Mouse (Mus musculus): ENCODE results near the gene Fgfr2. TPM values are rescaled to one million over a fixed set of nuclear protein-coding genes. Genes with fewer than 3 reads are reported as not detected.

Gene Fgfr2
- polyA plus RNA-seq, 1 experiment: 0.17 TPM

- H3K36me3 ChIP-seq (ENCODE audit: control insufficient read depth, insufficient read depth): no peaks in the 10 kb centered on the region
- TF ChIP-seq TCF3 (IDR thresholded peaks at IDR 0.05; ENCODE audit: insufficient read length, low read depth) (no peak), TCF12 (IDR thresholded peaks at IDR 0.05; ENCODE audit: insufficient read depth, poor library complexity, severe bottlenecking) (no peak), REST (IDR thresholded peaks at IDR 0.05; ENCODE audit: insufficient read depth, insufficient read length) (no peak), E2F4 (IDR thresholded peaks at IDR 0.05; ENCODE audit: insufficient read depth) (no peak), POLR2A (IDR thresholded peaks at IDR 0.05; ENCODE audit: insufficient read length, low read depth) (no peak), USF1 (IDR thresholded peaks at IDR 0.05; ENCODE audit: low read depth) (no peak), SRF (IDR thresholded peaks at IDR 0.05; ENCODE audit: control insufficient read depth, insufficient read length, low read depth) (no peak), POLR2AphosphoS2 (IDR thresholded peaks at IDR 0.05; ENCODE audit: insufficient read length, low read depth) (no peak), MAX (IDR thresholded peaks at IDR 0.05; ENCODE audit: low read depth) (no peak), CEBPB (IDR thresholded peaks at IDR 0.05; ENCODE audit: insufficient read depth, poor library complexity, severe bottlenecking) (no peak), MYOD1 (IDR thresholded peaks at IDR 0.05; ENCODE audit: control insufficient read depth in 1 of 3, insufficient read length in 2 of 3, low read depth in 2 of 3) (no peak), MYOG (IDR thresholded peaks at IDR 0.05; ENCODE audit: control insufficient read depth in 1 of 3, insufficient read depth in 1 of 3, insufficient read length in 2 of 3, low read depth in 2 of 3) (no peak)
- H3ac ChIP-seq (ENCODE audit: control insufficient read depth, insufficient read length): no peak overlapping the region
- H3K27me3 ChIP-seq (ENCODE audit: control insufficient read depth, insufficient read depth, insufficient read length): peaks cover 30% of the 10 kb centered on the region
- no peaks in the 10 kb centered on the region for H3K79me2 ChIP-seq (ENCODE audit: control insufficient read depth, insufficient read depth)
- no peak overlapping the region for H3K4me2 ChIP-seq (ENCODE audit: low read depth)
- H3K4me3 ChIP-seq: no peak overlapping the region
Observed at GRCm38 (mm10) chr7:132605689-132606088, 517.5 kb downstream of the Fgfr2 start.

GRCm38 (mm10) chr7:132604720-132605119 is 518.4 kb downstream of the Fgfr2 start:
- H3K36me3 ChIP-seq (ENCODE audit: control insufficient read depth, insufficient read depth): no peaks in the 10 kb centered on the region
- TF ChIP-seq REST (IDR thresholded peaks at IDR 0.05; ENCODE audit: insufficient read depth, insufficient read length) (no peak), TCF12 (IDR thresholded peaks at IDR 0.05; ENCODE audit: insufficient read depth, poor library complexity, severe bottlenecking) (no peak), SRF (IDR thresholded peaks at IDR 0.05; ENCODE audit: control insufficient read depth, insufficient read length, low read depth) (no peak), CEBPB (IDR thresholded peaks at IDR 0.05; ENCODE audit: insufficient read depth, poor library complexity, severe bottlenecking) (no peak), E2F4 (IDR thresholded peaks at IDR 0.05; ENCODE audit: insufficient read depth) (no peak), TCF3 (IDR thresholded peaks at IDR 0.05; ENCODE audit: insufficient read length, low read depth) (no peak), POLR2AphosphoS2 (IDR thresholded peaks at IDR 0.05; ENCODE audit: insufficient read length, low read depth) (no peak), MYOD1 (IDR thresholded peaks at IDR 0.05; ENCODE audit: control insufficient read depth in 1 of 3, insufficient read length in 2 of 3, low read depth in 2 of 3) (no peak), POLR2A (IDR thresholded peaks at IDR 0.05; ENCODE audit: insufficient read length, low read depth) (no peak), MAX (IDR thresholded peaks at IDR 0.05; ENCODE audit: low read depth) (no peak), USF1 (IDR thresholded peaks at IDR 0.05; ENCODE audit: low read depth) (no peak), MYOG (IDR thresholded peaks at IDR 0.05; ENCODE audit: control insufficient read depth in 1 of 3, insufficient read depth in 1 of 3, insufficient read length in 2 of 3, low read depth in 2 of 3) (no peak)
- peaks cover 37% of the 10 kb centered on the region for H3K27me3 ChIP-seq (ENCODE audit: control insufficient read depth, insufficient read depth, insufficient read length)

GRCm38 (mm10) chr7:132600926-132601325 is 522.2 kb downstream of the Fgfr2 start:
- TF ChIP-seq TCF12 (IDR thresholded peaks at IDR 0.05; ENCODE audit: insufficient read depth, poor library complexity, severe bottlenecking) (no peak), E2F4 (IDR thresholded peaks at IDR 0.05; ENCODE audit: insufficient read depth) (no peak), MYOD1 (IDR thresholded peaks at IDR 0.05; ENCODE audit: control insufficient read depth in 1 of 3, insufficient read length in 2 of 3, low read depth in 2 of 3) (no peak)
- Histone ChIP-seq H3K4me2 (ENCODE audit: low read depth) (no peak overlapping the region), H3K4me3 (no peak overlapping the region), H3ac (ENCODE audit: control insufficient read depth, insufficient read length) (no peak overlapping the region), H3K36me3 (ENCODE audit: control insufficient read depth, insufficient read depth) (no peaks in the 10 kb centered on the region), H3K79me2 (ENCODE audit: control insufficient read depth, insufficient read depth) (no peaks in the 10 kb centered on the region), H3K27me3 (ENCODE audit: control insufficient read depth, insufficient read depth, insufficient read length) (peaks cover 72% of the 10 kb centered on the region)

More at GRCm38 (mm10) chr7:132604720-132605119, 518.4 kb downstream of the Fgfr2 start:
- Histone ChIP-seq H3K79me2 (ENCODE audit: control insufficient read depth, insufficient read depth) (no peaks in the 10 kb centered on the region), H3K4me3 (no peak overlapping the region), H3ac (ENCODE audit: control insufficient read depth, insufficient read length) (no peak overlapping the region), H3K4me2 (ENCODE audit: low read depth) (no peak overlapping the region)

- Histone ChIP-seq H3K4me2 (ENCODE audit: low read depth) (no peak overlapping the region), H3K4me3 (no peak overlapping the region), H3ac (ENCODE audit: control insufficient read depth, insufficient read length) (no peak overlapping the region), H3K79me2 (ENCODE audit: control insufficient read depth, insufficient read depth) (no peaks in the 10 kb centered on the region), H3K36me3 (ENCODE audit: control insufficient read depth, insufficient read depth) (no peaks in the 10 kb centered on the region), H3K27me3 (ENCODE audit: control insufficient read depth, insufficient read depth, insufficient read length) (peaks cover 75% of the 10 kb centered on the region)
- TF ChIP-seq REST (IDR thresholded peaks at IDR 0.05; ENCODE audit: insufficient read depth, insufficient read length): no peak
- TF ChIP-seq MYOG (IDR thresholded peaks at IDR 0.05; ENCODE audit: control insufficient read depth in 1 of 3, insufficient read depth in 1 of 3, insufficient read length in 2 of 3, low read depth in 2 of 3): no peak
- TF ChIP-seq POLR2AphosphoS2 (IDR thresholded peaks at IDR 0.05; ENCODE audit: insufficient read length, low read depth): no peak
- no peak for TF ChIP-seq MYOD1 (IDR thresholded peaks at IDR 0.05; ENCODE audit: control insufficient read depth in 1 of 3, insufficient read length in 2 of 3, low read depth in 2 of 3)
Observed at GRCm38 (mm10) chr7:132600026-132600425, 523.1 kb downstream of the Fgfr2 start.

GRCm38 (mm10) chr7:132599071-132599975 is 523.8 kb downstream of the Fgfr2 start, which contains the start of gene Nkx1-2:
Gene Nkx1-2, minus strand, starts transcription at chr7:132599637.
- Histone ChIP-seq H3K79me2 (ENCODE audit: control insufficient read depth, insufficient read depth) (no peaks in the 10 kb centered on the region), H3K4me2 (ENCODE audit: low read depth) (no peak within 1 kb of the TSS), H3K27me3 (ENCODE audit: control insufficient read depth, insufficient read depth, insufficient read length) (peaks cover 73% of the 10 kb centered on the region), H3K36me3 (ENCODE audit: control insufficient read depth, insufficient read depth) (no peaks in the 10 kb centered on the region), H3ac (ENCODE audit: control insufficient read depth, insufficient read length) (no peak within 1 kb of the TSS), H3K4me3 (no peak within 1 kb of the TSS)
- no peak for TF ChIP-seq POLR2AphosphoS2 (IDR thresholded peaks at IDR 0.05; ENCODE audit: insufficient read length, low read depth)
- TF ChIP-seq MYOD1 (IDR thresholded peaks at IDR 0.05; ENCODE audit: control insufficient read depth in 1 of 3, insufficient read length in 2 of 3, low read depth in 2 of 3): no peak
- TF ChIP-seq REST (IDR thresholded peaks at IDR 0.05; ENCODE audit: insufficient read depth, insufficient read length): no peak
- no peak for TF ChIP-seq CEBPB (IDR thresholded peaks at IDR 0.05; ENCODE audit: insufficient read depth, poor library complexity, severe bottlenecking)
- no peak for TF ChIP-seq TCF12 (IDR thresholded peaks at IDR 0.05; ENCODE audit: insufficient read depth, poor library complexity, severe bottlenecking)
- no peak for TF ChIP-seq USF1 (IDR thresholded peaks at IDR 0.05; ENCODE audit: low read depth)
- TF ChIP-seq E2F4 (IDR thresholded peaks at IDR 0.05; ENCODE audit: insufficient read depth): no peak
- TF ChIP-seq SRF (IDR thresholded peaks at IDR 0.05; ENCODE audit: control insufficient read depth, insufficient read length, low read depth): no peak
- TF ChIP-seq POLR2A (IDR thresholded peaks at IDR 0.05; ENCODE audit: insufficient read length, low read depth): no peak
- no peak for TF ChIP-seq MYOG (IDR thresholded peaks at IDR 0.05; ENCODE audit: control insufficient read depth in 1 of 3, insufficient read depth in 1 of 3, insufficient read length in 2 of 3, low read depth in 2 of 3)
- TF ChIP-seq TCF3 (IDR thresholded peaks at IDR 0.05; ENCODE audit: insufficient read length, low read depth): no peak
- no peak for TF ChIP-seq MAX (IDR thresholded peaks at IDR 0.05; ENCODE audit: low read depth)
